Mouse (Mus musculus) spleen, adult 2 months (tissue): ENCODE measurements around the gene Gatad2b.

ENCODE experiments used
- CTCF ChIP-seq: fragments of 200-500 bp; IDR thresholded peaks from 2 replicates; pipeline ENCODE4 v1.5.1; 2011; ENCODE audit warnings: mild to moderate bottlenecking, inconsistent platforms; ENCODE audit not compliant: insufficient read depth, insufficient read length, insufficient replicate concordance; ENCODE audit errors: extremely low read depth
- POLR2A ChIP-seq: fragments of 200-500 bp; IDR thresholded peaks from 2 replicates; pipeline ENCODE4 v1.6.1; 2011; ENCODE audit warnings: low read depth, low read length, inconsistent platforms

DNA sequence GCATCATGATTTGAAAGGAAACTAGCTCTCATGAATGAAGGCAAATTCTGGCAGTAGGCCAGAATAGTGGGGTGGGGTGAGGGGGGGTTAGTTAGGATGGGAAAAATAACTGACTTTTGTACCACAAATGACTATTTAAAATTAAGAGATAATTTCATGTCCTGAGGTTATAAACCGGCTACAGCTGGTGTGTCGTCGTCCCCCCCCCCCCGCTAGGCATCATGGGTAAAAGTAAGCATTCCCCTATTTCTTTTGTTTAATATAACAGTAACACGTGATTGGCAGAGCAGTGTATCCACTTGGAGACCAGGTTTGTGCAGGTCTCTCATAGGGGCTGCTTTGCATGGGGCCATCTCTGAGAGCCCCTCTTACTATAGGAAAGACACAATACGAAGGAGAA is 29.3 kb downstream of the Gatad2b start:
- no peak for TF ChIP-seq CTCF
- no peak for TF ChIP-seq POLR2A
